Mouse (Mus musculus) liver, adult 2 months (tissue): ENCODE measurements around the gene Hist2h2be.

Experiments used
- CTCF ChIP-seq: fragments of 200-500 bp; IDR thresholded peaks from 2 replicates; pipeline ENCODE4 v1.5.1; 2011; ENCODE audit warnings: low read depth, low read length, control low read depth
- POLR2A ChIP-seq: fragments of 200-500 bp; IDR thresholded peaks from 2 replicates; pipeline ENCODE4 v1.6.1; 2011; ENCODE audit warnings: low read length, control low read depth; ENCODE audit not compliant: insufficient read depth; ENCODE audit errors: extremely low read depth

DNA sequence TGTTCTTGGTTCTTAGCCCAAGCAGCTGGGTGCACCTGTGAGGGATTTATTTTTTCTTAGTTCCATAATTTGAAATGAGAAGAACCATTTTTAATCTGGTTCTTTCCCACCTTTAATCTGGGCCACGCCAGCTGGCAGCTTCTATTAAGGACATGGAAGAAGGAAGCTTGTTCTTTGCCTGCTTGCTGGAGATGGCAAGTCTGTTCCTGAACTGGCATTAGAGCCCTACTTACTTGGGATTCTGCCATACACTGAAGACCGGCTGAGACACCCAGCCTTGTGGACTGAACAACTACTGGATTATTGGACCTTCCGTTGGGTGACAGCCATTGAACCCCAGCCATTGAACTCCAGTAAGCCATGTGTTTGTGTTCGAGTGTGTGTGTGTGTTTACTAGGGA lies 1.9 kb downstream of the Hist2h2be start:
- TF ChIP-seq CTCF (no peak), POLR2A (no peak)
